Mouse (Mus musculus) thymus, adult 2 months (tissue): ENCODE results near the gene Bglap3.

Experiments
- CTCF ChIP-seq: fragments of 200-500 bp; IDR thresholded peaks from 2 replicates; pipeline ENCODE4 v1.5.1; 2012; ENCODE audit warnings: mild to moderate bottlenecking, control low read depth, low read length, moderate library complexity, borderline replicate concordance; ENCODE audit not compliant: control insufficient read depth, poor library complexity, insufficient read depth; ENCODE audit errors: extremely low read depth
- POLR2A ChIP-seq: fragments of 200-500 bp; IDR thresholded peaks from 2 replicates; pipeline ENCODE4 v1.6.1; 2012; ENCODE audit warnings: mild to moderate bottlenecking, low read length, control low read depth, moderate library complexity; ENCODE audit not compliant: control insufficient read depth, poor library complexity, insufficient read depth; ENCODE audit errors: extremely low read depth

DNA sequence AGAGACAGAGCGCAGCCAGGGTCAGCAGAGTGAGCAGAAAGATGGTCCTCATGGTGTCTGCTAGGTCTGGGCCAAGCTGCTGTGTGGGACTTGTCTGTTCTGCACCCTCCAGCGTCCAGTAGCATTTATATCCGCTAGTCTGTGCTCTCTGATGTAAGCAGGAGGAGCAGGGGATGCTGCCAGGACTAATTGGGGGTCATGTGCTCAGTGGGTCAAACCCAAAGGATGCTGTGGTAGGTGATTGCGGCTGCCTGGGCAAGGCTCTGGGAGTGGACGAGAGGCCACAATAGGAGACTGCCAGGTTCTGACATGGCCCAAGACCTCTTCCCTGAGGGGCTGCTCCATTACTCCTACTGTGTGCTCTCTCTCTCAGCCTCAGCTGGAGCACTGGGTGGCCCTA lies 11.8 kb upstream of the Bglap3 start, which contains the start of gene Bglap:
- no peak for TF ChIP-seq CTCF
- TF ChIP-seq POLR2A, result no peak
